Mouse (Mus musculus) layer of hippocampus, postnatal 36 days (tissue): Measurements from ENCODE around the gene Dst. TPM values are rescaled to one million over a fixed set of nuclear protein-coding genes. Genes with fewer than 3 reads are reported as not detected.
"Not testable (repeated sequence)": the region's sequence is repeated elsewhere in the genome, so short reads cannot be mapped to it uniquely, and the experiment has no call there.

Experiments
- DNase-seq, 2 experiments: peaks; one replicate each; pipeline ENCODE4 v3.0.0; 2022
- total RNA-seq, 2 experiments: library from RNA; stranded (reverse); gene quantifications; 2 replicates each; pipeline ENCODE4 v1.2.3; 2021

Dst gene
- total RNA-seq, 2 experiments from 2014 or later, result 200 to 227 TPM

GRCm38 (mm10) chr1:34066401-34066800 lies 158.4 kb downstream of the Dst start:
- DNase-seq, result not testable (repeated sequence)

DNA sequence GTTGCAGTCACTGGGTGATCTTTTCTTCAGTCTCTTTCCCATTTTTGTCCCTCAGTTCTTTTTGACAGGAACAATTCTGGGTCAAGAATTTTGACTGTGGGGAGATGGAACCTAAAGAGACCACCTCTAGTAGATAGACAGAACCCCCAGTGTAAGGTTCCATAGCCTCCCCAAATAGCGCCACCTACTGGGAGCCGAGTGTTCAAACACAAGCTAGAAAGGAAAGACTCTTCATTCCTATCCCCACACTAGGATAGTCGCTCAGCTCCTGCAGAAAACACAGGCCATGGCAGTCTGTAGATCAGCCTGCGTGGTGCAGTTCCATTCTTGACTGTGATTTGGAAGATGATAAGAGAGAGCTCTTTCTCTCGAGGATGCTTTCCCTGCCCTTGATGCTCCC lies 160.3 kb downstream of the Dst start:
- DNase-seq, result no peak

GRCm38 (mm10) chr1:34069514-34070290 lies 161.7 kb downstream of the Dst start:
- DNase-seq, result no peak

DNA sequence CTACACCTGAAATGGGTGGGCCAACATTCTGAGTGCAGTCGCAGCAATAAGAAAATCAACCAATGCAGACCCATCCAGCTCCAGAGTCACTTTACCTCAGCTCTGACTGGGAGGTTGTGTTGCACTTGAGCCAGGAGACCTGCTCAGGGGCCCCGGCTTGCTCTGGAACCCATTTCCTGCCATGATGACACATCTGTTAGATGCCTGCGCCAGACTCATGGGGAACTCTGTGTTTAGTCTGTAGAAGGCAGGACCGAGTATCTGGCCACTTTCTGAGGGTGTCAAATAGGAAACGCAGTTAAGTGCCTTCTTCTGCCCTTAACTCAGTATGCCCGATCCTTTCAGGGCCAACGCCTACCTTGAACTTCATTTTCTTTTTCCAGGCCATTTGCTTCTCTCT lies 162.4 kb downstream of the Dst start:
- DNase-seq, result no peak

DNA sequence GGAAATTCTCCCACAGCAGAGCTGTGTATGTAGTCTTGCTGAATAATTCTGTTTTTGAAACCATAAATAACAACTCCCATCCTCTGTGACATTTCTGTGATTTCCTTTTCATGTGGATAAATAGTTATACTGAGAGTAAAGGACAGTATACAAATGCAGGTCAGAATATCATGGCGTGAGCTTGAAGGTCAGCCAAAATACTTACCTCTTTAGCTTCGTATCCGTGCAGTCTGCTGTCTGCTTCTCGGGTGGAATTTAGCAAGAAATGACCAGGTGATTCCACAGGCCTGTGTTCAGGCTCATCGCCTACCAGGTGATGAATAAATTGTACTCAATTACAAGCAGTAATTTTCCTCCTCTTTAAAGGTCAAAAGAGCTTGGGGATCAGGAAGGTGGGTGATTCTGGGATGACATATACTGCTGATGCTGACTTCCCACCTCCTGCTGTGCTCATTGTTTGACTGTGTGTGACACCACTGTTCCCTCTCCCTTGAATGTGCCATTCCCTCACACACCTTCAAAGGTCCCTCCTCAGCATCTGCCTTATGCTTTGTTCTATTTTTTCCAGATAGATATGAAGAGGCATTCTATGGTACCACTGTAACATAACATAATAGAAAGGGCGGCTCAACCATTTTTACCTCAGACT lies 163.1 kb downstream of the Dst start:
- no peak for DNase-seq

DNA sequence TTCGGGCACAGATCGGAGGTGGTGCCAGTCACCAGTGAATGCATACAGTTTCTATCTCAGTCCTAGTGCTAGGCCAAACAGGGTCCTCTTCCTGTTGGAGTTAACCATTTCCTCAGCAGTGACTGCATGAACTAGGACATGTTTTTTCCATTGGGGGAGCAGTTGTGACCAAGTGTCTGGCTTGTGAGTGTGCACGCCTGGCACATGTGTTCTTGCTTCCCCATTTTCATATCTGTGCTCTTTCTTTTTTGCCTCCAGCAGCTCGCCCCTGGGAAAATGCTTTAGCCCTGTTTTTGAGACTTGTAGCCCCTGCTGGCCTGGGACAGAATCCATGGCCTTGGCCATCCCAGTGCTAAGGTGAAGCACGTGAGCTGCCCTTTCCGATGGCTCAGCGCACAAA lies 164.2 kb downstream of the Dst start:
- no peak for DNase-seq

- no peak for DNase-seq
These were observed 165.6 kb downstream of the Dst start for GRCm38 (mm10) chr1:34073436-34074169.

DNA sequence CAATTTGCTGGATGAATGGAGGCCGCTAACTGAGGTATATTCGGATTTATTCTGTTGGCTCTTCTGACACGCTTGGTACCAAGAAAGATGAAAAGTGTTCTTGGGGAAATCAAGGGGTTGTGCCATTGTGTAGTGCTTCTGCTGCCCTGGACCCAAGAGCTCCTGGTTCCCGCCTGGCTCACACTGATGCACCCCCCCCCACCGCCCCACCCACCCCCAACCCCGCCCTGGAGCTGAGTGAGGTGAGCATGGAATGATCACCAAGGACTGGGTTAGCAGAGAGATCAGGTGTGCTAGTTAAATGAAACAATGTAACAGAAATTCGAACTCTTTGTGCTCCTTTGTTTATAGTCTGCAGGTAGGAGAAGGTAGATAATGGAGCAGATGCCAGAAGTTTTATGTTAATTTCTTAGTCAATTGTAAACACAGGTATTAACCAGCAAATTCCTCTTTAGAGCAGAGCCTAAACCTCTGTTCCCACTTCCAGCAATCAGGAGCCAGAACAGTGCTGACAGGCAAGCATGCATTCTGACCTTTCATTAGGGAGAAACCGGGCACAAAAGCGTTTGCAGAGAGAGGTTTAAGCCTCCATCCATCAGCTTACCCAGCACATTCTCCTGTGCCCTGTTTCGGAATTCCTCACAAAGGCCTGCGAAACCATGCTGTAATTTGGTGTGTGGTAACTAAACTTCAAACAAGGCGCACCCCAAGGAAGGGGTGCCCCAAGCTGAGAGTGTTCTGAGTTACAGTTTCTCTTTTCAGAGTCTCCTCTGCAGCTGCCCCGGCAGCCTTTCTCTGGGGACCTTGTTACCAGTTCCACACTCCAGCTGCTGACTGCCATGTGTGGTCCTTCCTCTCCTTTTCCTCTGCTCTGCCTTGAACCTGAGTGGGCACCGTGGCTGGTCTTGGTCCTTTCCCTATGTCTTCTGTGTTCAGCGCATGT lies 166.5 kb downstream of the Dst start:
- no peak for DNase-seq

GRCm38 (mm10) chr1:34076701-34077421 lies 168.8 kb downstream of the Dst start:
- DNase-seq, result no peak

DNA sequence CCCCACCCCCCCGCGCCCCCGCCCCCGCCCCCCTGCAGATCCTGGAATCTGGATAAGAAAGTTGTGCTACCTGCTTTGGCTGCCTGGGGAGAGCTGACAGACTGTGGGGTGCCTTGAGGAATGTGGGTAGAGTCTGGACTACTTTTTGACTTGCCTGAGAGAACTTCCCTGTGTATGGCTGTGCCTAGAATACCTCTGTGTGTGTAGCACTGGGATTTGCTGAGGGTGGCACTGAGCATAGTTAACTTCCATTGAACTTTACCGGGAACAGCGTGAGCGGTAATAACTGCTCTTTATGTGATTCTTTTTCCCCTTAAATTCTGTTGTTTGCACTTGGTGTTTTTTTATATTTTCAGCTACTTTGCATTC lies 169.4 kb downstream of the Dst start:
- no peak for DNase-seq

- no peak for DNase-seq
These were observed 169.9 kb downstream of the Dst start for GRCm38 (mm10) chr1:34077941-34078340.

GRCm38 (mm10) chr1:34089011-34089410 lies 181.0 kb downstream of the Dst start:
- DNase-seq, result no peak

- DNase-seq, result no peak
These were observed 182.7 kb downstream of the Dst start for GRCm38 (mm10) chr1:34090700-34091099.

DNA sequence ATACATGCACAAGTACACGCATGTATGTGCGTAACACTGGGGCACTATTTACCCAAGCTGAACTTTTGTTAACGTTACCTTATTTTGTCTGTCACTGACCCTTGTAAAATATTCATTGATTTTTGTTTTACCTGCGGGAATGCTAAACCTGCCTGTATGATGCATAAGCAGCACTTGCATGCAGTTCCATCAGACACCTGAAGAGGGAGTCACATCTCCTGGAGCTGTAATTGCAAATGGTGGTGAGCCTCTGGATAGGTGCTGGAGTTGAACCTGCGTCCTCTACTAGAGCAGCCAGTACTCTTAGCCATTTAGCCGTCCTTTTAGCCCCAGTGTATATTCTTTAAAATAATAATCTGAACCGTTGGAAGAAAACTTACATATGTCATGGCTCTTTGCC lies 185.6 kb downstream of the Dst start:
- no peak for DNase-seq

DNA sequence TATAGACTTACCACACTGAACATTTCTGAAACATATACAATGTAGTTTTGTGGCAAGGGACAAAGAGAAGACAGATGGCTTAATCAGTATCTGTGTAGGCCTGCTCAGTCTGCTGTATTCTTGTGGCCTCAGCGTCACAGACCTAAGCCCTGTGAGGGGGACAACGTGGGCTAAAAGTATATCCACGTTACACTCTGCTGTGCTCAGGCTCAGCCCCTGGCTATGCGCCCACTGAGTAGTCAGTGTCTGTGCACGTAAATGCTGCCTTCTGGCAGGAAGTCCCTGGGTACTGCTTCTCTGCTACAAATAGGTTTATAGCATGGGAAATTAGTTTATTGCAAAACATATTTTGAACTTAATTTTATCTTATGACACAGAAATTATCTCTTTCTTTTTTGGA lies 186.3 kb downstream of the Dst start:
- DNase-seq, result peak; percentile 30 to 36

GRCm38 (mm10) chr1:34095173-34095572 lies 187.1 kb downstream of the Dst start:
- DNase-seq, result no peak

- no peak for DNase-seq
These were observed 188.9 kb downstream of the Dst start for GRCm38 (mm10) chr1:34096923-34097322.

DNA sequence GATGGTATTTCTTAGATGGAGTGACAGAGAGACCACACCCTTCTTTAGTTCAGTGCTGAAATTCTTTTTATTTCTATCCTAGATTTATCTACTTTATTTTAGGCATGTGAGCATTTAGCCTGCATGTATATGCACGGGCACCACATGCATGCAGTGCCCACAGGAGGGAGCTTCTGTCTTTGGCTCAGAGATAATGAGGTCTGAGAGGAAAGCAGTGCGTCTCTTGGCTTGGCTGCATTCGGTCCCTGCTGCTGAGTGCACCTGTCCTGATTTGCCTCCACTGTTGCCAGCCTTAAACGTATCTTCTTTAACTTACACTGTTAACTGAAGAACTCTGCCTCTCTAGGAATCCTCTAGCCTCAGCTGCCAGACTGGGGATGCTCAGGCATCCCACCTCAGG lies 189.6 kb downstream of the Dst start:
- DNase-seq, result no peak

- DNase-seq, result no peak
These were observed 191.4 kb downstream of the Dst start for GRCm38 (mm10) chr1:34099439-34099838.

DNA sequence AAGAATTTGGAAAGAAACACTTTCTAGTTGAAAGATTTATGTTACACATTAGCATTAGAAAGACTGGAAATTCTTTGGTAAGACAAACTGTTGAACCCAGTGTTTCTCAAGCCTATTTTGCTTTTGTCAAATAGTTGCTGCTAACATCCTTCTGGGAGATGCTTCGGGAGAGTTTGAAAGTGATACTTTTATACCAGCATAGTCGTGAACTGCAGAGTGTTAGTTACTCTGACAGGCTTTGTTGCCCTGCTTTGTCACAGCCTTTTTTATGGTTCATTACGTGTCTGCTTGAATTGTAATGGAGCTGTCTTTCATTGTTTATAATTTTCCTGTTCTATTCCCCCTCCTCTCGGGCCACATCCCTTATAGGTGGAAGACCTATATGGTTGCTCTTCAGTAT lies 192.4 kb downstream of the Dst start:
- DNase-seq, result no peak

GRCm38 (mm10) chr1:34102604-34103003 lies 194.6 kb downstream of the Dst start:
- DNase-seq, result no peak

GRCm38 (mm10) chr1:34103176-34103575 lies 195.2 kb downstream of the Dst start:
- DNase-seq, result no peak
